Mouse (Mus musculus) liver, adult 2 months (tissue): Measurements from ENCODE around the gene Cx3cr1.

Experiments used
- CTCF ChIP-seq: fragments of 200-500 bp; IDR thresholded peaks from 2 replicates; pipeline ENCODE4 v1.5.1; 2011; ENCODE audit warnings: low read depth, low read length, control low read depth
- POLR2A ChIP-seq: fragments of 200-500 bp; IDR thresholded peaks from 2 replicates; pipeline ENCODE4 v1.6.1; 2011; ENCODE audit warnings: low read length, control low read depth; ENCODE audit not compliant: insufficient read depth; ENCODE audit errors: extremely low read depth

GRCm38 (mm10) chr9:120064317-120064716 is 5.4 kb downstream of the Cx3cr1 start:
- TF ChIP-seq CTCF (no peak), POLR2A (no peak)
